In genomic region chr4:41712421-41713196, GRCm38 (mm10) we compare ENCODE assay signal across 8 mouse cellular contexts. TPM values are rescaled to one million over a fixed set of nuclear protein-coding genes. Genes with fewer than 3 reads are reported as not detected.
DNase-seq lines count a peak whose midpoint lies in the region; ATAC-seq and TF ChIP-seq lines count a peak whose summit lies in the region.

No protein-coding gene starts in this region.

- peak overlapping the region; percentile 91 for H3K4me2 ChIP-seq in forebrain, postnatal 0 days (ENCODE audit: low read depth)
- H3K4me2 ChIP-seq in intestine, embryonic 14.5 days (ENCODE audit: low read length): peak overlapping the region; percentile 75
- H3K4me2 ChIP-seq in liver, embryonic 15.5 days: peak overlapping the region; percentile 85

- H3K4me1 ChIP-seq in forebrain, postnatal 0 days (ENCODE audit: insufficient read depth): peaks cover 14% of the 10 kb centered on the region
- H3K4me1 ChIP-seq in intestine, embryonic 14.5 days (replicated peaks; ENCODE audit: control insufficient read depth, insufficient read depth, low read length): peaks cover 19% of the 10 kb centered on the region
- H3K4me1 ChIP-seq in liver, embryonic 15.5 days (replicated peaks): peaks cover 25% of the 10 kb centered on the region

- no peak for TF ChIP-seq CTCF in forebrain, postnatal 0 days (IDR thresholded peaks at IDR 0.05; ENCODE audit: low read depth)

- peaks cover 13% of the 10 kb centered on the region; the same call in 1 of the 2 replicates for H3K36me3 ChIP-seq in forebrain, postnatal 0 days (ENCODE audit: insufficient read depth)
- peaks cover 22% of the 10 kb centered on the region for H3K36me3 ChIP-seq in intestine, embryonic 14.5 days (ENCODE audit: control insufficient read depth, insufficient read depth, low read length)
- peaks cover 13% of the 10 kb centered on the region for H3K36me3 ChIP-seq in liver, embryonic 15.5 days (replicated peaks)

- peak; percentile 14; the same call in 1 of the 2 replicates for ATAC-seq in forebrain, postnatal 0 days
- ATAC-seq in intestine, embryonic 14.5 days (replicated peaks; ENCODE audit: low FRiP score, low TSS enrichment, low read depth): no peak; the same call in 1 of the 2 replicates
- ATAC-seq in liver, embryonic 15.5 days (ENCODE audit: insufficient read depth): peak; percentile 43

- 33% methylated on average over 31 of the region's 31 CpGs for WGBS in forebrain, postnatal 0 days
- 42% methylated on average over 31 of the region's 31 CpGs for WGBS in intestine, embryonic 14.5 days
- 51% methylated on average over 31 of the region's 31 CpGs for WGBS in liver, embryonic 15.5 days (ENCODE audit: insufficient replicate concordance)

- no peaks in the 10 kb centered on the region for H3K9me3 ChIP-seq in forebrain, postnatal 0 days (ENCODE audit: low read length)
- H3K9me3 ChIP-seq in intestine, embryonic 14.5 days (ENCODE audit: control insufficient read depth, low read length): no peaks in the 10 kb centered on the region
- no peaks in the 10 kb centered on the region for H3K9me3 ChIP-seq in liver, embryonic 15.5 days (replicated peaks)

- H3K27me3 ChIP-seq in forebrain, postnatal 0 days (ENCODE audit: insufficient read depth, low read length): no peaks in the 10 kb centered on the region
- no peaks in the 10 kb centered on the region for H3K27me3 ChIP-seq in intestine, embryonic 14.5 days (replicated peaks; ENCODE audit: control insufficient read depth, insufficient read depth, low read length)
- peaks cover 7% of the 10 kb centered on the region; the same call in 1 of the 2 replicates for H3K27me3 ChIP-seq in liver, embryonic 15.5 days

- H3K9ac ChIP-seq in forebrain, postnatal 0 days: peak overlapping the region; percentile 77
- H3K9ac ChIP-seq in intestine, embryonic 14.5 days (ENCODE audit: low read length): peak overlapping the region; percentile 74
- peak overlapping the region; percentile 86 for H3K9ac ChIP-seq in liver, embryonic 15.5 days

- peak overlapping the region; percentile 57 for H3K4me3 ChIP-seq in forebrain, postnatal 0 days (ENCODE audit: low read depth, low read length)
- peak overlapping the region; percentile 56 for H3K4me3 ChIP-seq in intestine, embryonic 14.5 days (ENCODE audit: low read depth, low read length)
- peak overlapping the region; percentile 80 for H3K4me3 ChIP-seq in liver, embryonic 15.5 days (replicated peaks)

- peak; percentile 36 for DNase-seq in thymus, postnatal 14 days
- no peak for DNase-seq in thymus, postnatal 25 days
- no peak for DNase-seq in forebrain, postnatal 0 days
- DNase-seq in intestine, embryonic 14.5 days (ENCODE audit: low spot score): no peak
- DNase-seq in T-cell, adult 2 months (ENCODE audit: low spot score): no peak
- DNase-seq in Muller cell, postnatal 12 days (ENCODE audit: inconsistent ontology term): no peak
- DNase-seq in embryo, embryonic 11 days: no peak

- H3K27ac ChIP-seq in forebrain, postnatal 0 days (ENCODE audit: low read depth, low read length): peak overlapping the region; percentile 82
- H3K27ac ChIP-seq in intestine, embryonic 14.5 days (ENCODE audit: low read depth): 0 out of 2 replicates have a peak overlapping the region, but pooled peaks have one; percentile 55
- H3K27ac ChIP-seq in liver, embryonic 15.5 days (replicated peaks): peak overlapping the region; percentile 64

RNA-seq across cellular contexts. Expression of gene Rpp25l, which starts 0.7 kb away (rescaled TPM):
- total RNA-seq in forebrain, postnatal 0 days (2014; rRNA removed): 36.3 and 44.4 TPM in 2 replicates
- polyA plus RNA-seq in forebrain, postnatal 0 days (2015; fragmentation: Nextera tagmentation; extraction: Ambion mirVana): 43.0 and 52.0 TPM in 2 replicates
- 71.9 and 76.4 TPM in 2 replicates for polyA plus RNA-seq in intestine, embryonic 14.5 days (2014; fragmentation: Nextera tagmentation; extraction: Ambion mirVana)
- polyA plus RNA-seq in liver, embryonic 15.5 days (2015; fragmentation: Nextera tagmentation; extraction: Ambion mirVana): 29.8 and 31.9 TPM in 2 replicates

RNA-seq across cellular contexts. Expression of gene Dctn3, which starts 10.4 kb away (rescaled TPM):
- 184 and 251 TPM in 2 replicates for total RNA-seq in forebrain, postnatal 0 days (2014; rRNA removed)
- polyA plus RNA-seq in forebrain, postnatal 0 days (2015; fragmentation: Nextera tagmentation; extraction: Ambion mirVana): 378 and 438 TPM in 2 replicates
- 123 and 124 TPM in 2 replicates for polyA plus RNA-seq in intestine, embryonic 14.5 days (2014; fragmentation: Nextera tagmentation; extraction: Ambion mirVana)
- 64.1 and 67.2 TPM in 2 replicates for polyA plus RNA-seq in liver, embryonic 15.5 days (2015; fragmentation: Nextera tagmentation; extraction: Ambion mirVana)

RNA-seq across cellular contexts. Expression of gene Il11ra1, which starts 12.8 kb away (rescaled TPM):
- 16.8 and 17.2 TPM in 2 replicates for total RNA-seq in forebrain, postnatal 0 days (2014; rRNA removed)
- polyA plus RNA-seq in forebrain, postnatal 0 days (2015; fragmentation: Nextera tagmentation; extraction: Ambion mirVana): 29.1 and 31.2 TPM in 2 replicates
- 130 and 143 TPM in 2 replicates for polyA plus RNA-seq in intestine, embryonic 14.5 days (2014; fragmentation: Nextera tagmentation; extraction: Ambion mirVana)
- 36.0 and 43.2 TPM in 2 replicates for polyA plus RNA-seq in liver, embryonic 15.5 days (2015; fragmentation: Nextera tagmentation; extraction: Ambion mirVana)

RNA-seq across cellular contexts. Expression of gene Cntfr, which starts 15.7 kb away (rescaled TPM):
- 24.7 and 25.9 TPM in 2 replicates for total RNA-seq in forebrain, postnatal 0 days (2014; rRNA removed)
- polyA plus RNA-seq in forebrain, postnatal 0 days (2015; fragmentation: Nextera tagmentation; extraction: Ambion mirVana): 13.6 and 14.2 TPM in 2 replicates
- 5.2 and 6.2 TPM in 2 replicates for polyA plus RNA-seq in intestine, embryonic 14.5 days (2014; fragmentation: Nextera tagmentation; extraction: Ambion mirVana)
- polyA plus RNA-seq in liver, embryonic 15.5 days (2015; fragmentation: Nextera tagmentation; extraction: Ambion mirVana): 0.25 and 0.31 TPM in 2 replicates

RNA-seq across cellular contexts. Expression of gene Arid3c, which starts 18.3 kb away (rescaled TPM):
- total RNA-seq in forebrain, postnatal 0 days (2014; rRNA removed): not detected in 2 replicates
- polyA plus RNA-seq in forebrain, postnatal 0 days (2015; fragmentation: Nextera tagmentation; extraction: Ambion mirVana): 0.14 and 0.15 TPM in 2 replicates
- not detected in 2 replicates for polyA plus RNA-seq in intestine, embryonic 14.5 days (2014; fragmentation: Nextera tagmentation; extraction: Ambion mirVana)
- polyA plus RNA-seq in liver, embryonic 15.5 days (2015; fragmentation: Nextera tagmentation; extraction: Ambion mirVana): not detected in 2 replicates
